Mouse (Mus musculus) forebrain, embryonic 10.5 days (tissue): Measurements from ENCODE around the gene Kcna10. TPM values are rescaled to one million over a fixed set of nuclear protein-coding genes. Genes with fewer than 3 reads are reported as not detected.

Experiments used
- DNase-seq: peaks from one replicate; pipeline ENCODE4 v3.0.0-alpha.2; 2017; ENCODE audit warnings: low spot score; ENCODE audit errors: extremely low spot score
- H3K27ac ChIP-seq: fragments of 300-500 bp; sonication (generic); 2 replicates; pipeline ENCODE4 v1.5.1; 2016; ENCODE audit warnings: mild to moderate bottlenecking
- H3K27me3 ChIP-seq: fragments of 300-500 bp; sonication (generic); 2 replicates; pipeline ENCODE4 v1.6.1; 2016; ENCODE audit warnings: mild to moderate bottlenecking; ENCODE audit not compliant: poor library complexity, severe bottlenecking
- H3K36me3 ChIP-seq: fragments of 300-500 bp; sonication (generic); replicated peaks from 2 replicates; pipeline ENCODE4 v1.6.1; 2016; ENCODE audit warnings: mild to moderate bottlenecking, moderate library complexity
- H3K4me1 ChIP-seq: fragments of 300-500 bp; sonication (generic); 2 replicates; pipeline ENCODE4 v1.6.1; 2016
- H3K4me3 ChIP-seq: fragments of 300-500 bp; sonication (generic); 2 replicates; pipeline ENCODE4 v1.5.1; 2016; ENCODE audit warnings: mild to moderate bottlenecking, moderate library complexity
- H3K9me3 ChIP-seq: fragments of 300-500 bp; sonication (generic); 2 replicates; pipeline ENCODE4 v1.6.1; 2016; ENCODE audit warnings: mild to moderate bottlenecking, moderate library complexity
- WGBS: fragments of 180-500 bp; shearing (Covaris S2); methylation state at CpG from one replicate; pipeline ENCODE4 v1.1.7; 2016; 5-methylcytosine and 5-hydroxymethylcytosine counted together
- polyA plus RNA-seq: library from polyadenylated mRNA; unstranded; fragments of >200 nt; fragmentation: Nextera tagmentation; extraction: Ambion mirVana; gene quantifications from 2 replicates; pipeline ENCODE4 v1.2.1, GENCODE M21; 2016

Gene Kcna10
- polyA plus RNA-seq: not detected in 2 replicates

DNA sequence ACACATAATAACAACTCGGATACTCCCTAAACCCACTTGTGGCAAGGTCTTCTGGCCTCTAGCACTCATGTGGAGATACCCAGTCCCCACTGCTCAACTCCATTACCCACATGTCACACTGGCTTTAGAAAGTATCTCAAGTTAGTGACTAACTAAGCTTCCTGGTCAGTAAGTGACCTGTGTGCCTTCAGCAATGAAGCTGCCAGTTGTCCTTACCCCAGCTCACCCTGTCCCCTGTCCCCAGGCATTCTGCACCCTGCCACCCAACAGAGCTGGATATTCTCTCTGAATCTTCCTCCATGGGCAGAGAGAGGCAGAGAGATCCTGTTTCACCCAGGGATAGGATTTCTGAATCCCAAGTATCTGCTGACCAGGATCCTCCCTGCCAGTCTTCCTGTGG lies at the start of gene Kcna10:
Gene Kcna10, plus strand, starts transcription at position 301 of the 400 bp plus-strand sequence.
- no peaks in the 10 kb centered on the region for H3K36me3 ChIP-seq
- H3K9me3 ChIP-seq: no peaks in the 10 kb centered on the region
- H3K27ac ChIP-seq: no peak within 1 kb of the TSS
- H3K27me3 ChIP-seq: no peaks in the 10 kb centered on the region
- H3K4me3 ChIP-seq: no peak within 1 kb of the TSS
- DNase-seq: no peak
- H3K4me1 ChIP-seq: no peaks in the 10 kb centered on the region
- WGBS: 80% methylated on average over 1 of the region's 1 CpGs

DNA sequence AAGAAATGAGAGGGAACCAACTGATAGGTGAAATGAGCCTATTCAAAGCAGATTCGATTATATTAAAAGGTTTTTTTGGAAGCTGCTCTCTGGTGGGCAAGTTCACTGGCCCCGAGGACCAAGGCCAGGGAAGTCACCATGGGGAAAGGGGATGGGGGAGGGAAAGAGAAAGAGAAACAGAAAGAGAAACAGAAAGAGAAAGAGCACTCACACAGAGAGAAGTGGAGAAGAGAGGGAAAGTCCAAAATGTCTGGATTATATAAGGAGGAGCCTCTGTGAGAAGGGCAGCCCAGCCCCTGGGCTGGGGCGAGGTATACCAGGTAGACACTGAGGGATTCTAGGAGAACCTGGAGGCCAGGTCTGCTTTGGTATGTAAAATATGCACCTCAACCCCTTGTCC lies 48.4 kb upstream of the Kcna10 start:
- Histone ChIP-seq H3K4me3 (no peak overlapping the region), H3K9me3 (no peaks in the 10 kb centered on the region), H3K27ac (no peak overlapping the region), H3K36me3 (no peaks in the 10 kb centered on the region), H3K4me1 (no peaks in the 10 kb centered on the region), H3K27me3 (no peaks in the 10 kb centered on the region)
- WGBS: 88% methylated on average over 3 of the region's 3 CpGs
- no peak for DNase-seq

DNA sequence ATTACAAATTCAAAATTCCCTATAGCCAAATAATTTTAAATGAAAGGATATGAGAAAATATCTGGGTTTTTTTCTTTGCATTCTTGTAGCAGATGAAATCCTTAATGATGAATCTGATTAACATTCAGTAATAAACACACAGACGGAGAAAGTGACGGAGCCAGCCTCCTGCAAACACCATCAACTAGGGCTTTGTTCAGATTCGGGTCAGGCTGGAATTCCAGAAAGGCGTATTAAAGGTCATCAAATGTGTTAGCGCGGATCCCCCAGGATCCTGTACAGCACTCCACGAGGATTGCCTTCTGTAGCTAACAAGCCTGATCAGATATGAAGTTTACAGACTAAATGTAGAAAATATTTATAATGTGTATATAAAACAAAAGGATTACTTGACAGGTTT lies 35.7 kb upstream of the Kcna10 start:
- peaks cover 16% of the 10 kb centered on the region for H3K4me1 ChIP-seq
- H3K27ac ChIP-seq: no peak overlapping the region
- no peak for DNase-seq
- no peaks in the 10 kb centered on the region for H3K9me3 ChIP-seq
- WGBS: 77% methylated on average over 7 of the region's 7 CpGs
- H3K36me3 ChIP-seq: no peaks in the 10 kb centered on the region
- H3K27me3 ChIP-seq: no peaks in the 10 kb centered on the region
- H3K4me3 ChIP-seq: no peak overlapping the region

DNA sequence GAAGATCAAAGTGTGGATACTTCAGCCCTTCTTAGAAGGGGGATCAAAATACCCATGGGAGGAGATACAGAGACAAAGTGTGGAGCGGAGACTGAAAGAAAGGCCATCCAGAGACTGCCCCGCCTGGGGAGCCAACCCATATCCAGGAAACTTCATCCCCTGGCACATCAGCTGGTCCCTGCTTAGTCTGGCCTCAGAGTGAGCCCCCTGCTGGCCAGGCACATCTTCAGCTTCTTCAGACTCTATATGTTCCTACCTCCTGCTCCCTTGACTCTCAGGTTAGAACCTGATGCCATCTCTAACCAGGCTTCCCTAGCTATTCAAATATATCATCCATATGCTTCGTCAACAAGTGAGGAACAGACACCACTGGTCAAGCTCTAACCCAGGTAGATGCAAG lies 33.9 kb upstream of the Kcna10 start:
- Histone ChIP-seq H3K36me3 (no peaks in the 10 kb centered on the region), H3K4me3 (no peak overlapping the region), H3K4me1 (peaks cover 16% of the 10 kb centered on the region), H3K27me3 (no peaks in the 10 kb centered on the region), H3K27ac (no peak overlapping the region), H3K9me3 (no peaks in the 10 kb centered on the region)
- DNase-seq: no peak
- 69% methylated on average over 3 of the region's 3 CpGs for WGBS

DNA sequence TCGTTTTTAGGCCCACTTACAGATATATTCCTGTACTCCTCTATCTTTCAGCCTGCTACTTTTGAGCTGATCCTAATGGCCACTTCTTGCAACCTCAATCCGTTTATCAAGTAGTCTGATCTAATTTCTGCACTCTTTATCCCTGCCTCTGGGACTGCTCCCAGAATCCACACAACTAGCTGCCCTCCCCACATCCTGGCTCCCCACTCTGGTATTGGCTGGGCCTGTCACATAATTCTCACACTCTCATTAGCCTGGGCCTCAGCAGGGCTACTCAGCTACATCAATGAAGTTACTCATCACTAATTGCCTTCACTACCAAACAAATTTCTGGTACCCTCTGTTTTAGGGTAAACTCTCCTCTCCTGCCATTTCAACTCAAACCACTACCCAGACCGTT lies 32.4 kb upstream of the Kcna10 start:
- Histone ChIP-seq H3K4me1 (peaks cover 16% of the 10 kb centered on the region), H3K27me3 (no peaks in the 10 kb centered on the region), H3K36me3 (no peaks in the 10 kb centered on the region), H3K9me3 (no peaks in the 10 kb centered on the region), H3K4me3 (no peak overlapping the region), H3K27ac (no peak overlapping the region)
- DNase-seq: no peak
- 41% methylated on average over 3 of the region's 3 CpGs for WGBS

DNA sequence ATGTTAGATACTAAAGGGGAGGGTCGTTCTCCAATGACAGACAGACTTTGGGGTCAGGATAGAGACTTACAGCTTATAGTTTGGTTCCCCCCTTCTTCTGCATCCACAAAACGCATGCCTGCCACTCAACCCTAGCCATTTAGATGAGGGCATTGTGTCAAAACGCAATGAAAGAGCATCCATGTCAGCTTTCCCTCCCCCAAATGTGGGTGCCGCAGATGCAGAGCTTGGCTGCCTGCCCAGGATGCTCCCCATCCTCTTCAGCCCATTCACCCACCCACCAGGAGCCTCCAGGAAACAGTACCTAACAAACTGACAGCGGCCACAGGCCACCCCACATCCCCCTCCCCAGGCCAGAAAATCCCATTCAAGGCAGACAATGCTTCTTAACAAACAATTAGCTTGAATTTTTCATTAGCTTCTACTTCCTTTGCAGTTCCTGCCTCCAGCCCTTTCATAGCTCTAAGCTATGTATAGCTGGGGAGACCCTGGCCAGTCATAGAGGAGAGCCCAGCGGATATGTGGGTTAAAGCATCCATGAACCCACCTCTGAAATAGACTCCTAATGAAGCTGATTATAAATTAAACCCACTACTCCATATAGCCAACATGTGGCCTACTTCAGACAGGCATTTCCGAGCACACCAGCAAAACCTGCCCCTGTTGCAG lies 31.9 kb upstream of the Kcna10 start:
- no peak overlapping the region for H3K27ac ChIP-seq
- no peak for DNase-seq
- H3K9me3 ChIP-seq: no peaks in the 10 kb centered on the region
- H3K27me3 ChIP-seq: no peaks in the 10 kb centered on the region
- no peak overlapping the region for H3K4me3 ChIP-seq
- peaks cover 16% of the 10 kb centered on the region for H3K4me1 ChIP-seq
- H3K36me3 ChIP-seq: no peaks in the 10 kb centered on the region
- WGBS: 42% methylated on average over 7 of the region's 7 CpGs

DNA sequence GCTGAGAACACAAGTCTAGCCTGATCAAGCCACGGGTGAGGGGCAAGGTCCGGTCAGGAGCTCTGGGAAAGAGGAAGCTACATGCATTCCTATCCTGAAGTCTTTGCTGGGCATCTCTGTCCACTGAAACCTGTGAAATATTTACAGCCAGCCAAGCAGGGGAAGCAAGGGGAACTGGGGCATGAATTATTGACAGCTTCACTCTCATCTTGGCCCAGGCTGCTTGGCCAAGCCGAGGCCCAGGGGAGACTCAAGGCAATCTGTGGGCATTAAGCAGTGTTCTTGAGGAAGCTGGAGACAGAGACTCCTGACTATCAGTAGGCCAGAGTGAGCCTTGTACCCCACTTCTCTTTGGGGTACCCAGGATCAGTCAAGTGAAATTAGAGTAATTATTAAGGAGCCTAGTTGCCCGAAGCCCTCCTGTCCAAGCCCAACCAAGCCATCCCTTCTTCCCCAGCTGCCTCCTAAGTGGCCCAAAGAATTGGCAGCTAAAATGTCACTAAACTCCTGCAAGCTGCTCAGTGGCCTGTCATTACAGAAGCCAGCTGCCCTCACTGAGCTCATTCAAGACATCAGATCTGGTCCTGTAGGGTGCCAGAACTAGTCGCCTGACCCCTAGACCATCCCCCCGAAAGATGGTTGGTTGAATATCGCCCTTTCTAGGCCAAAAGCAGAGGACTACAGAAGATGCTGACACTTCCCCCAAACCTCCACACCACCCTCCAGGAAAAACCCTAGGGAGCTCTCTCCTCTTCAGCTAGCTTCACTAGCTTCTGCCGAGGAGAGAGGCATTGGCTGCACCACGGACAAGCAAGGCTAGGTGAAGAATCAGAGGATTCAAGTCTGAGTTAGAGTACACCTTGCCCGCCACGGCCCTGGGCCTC lies 28.8 kb upstream of the Kcna10 start:
- 88% methylated on average over 11 of the region's 11 CpGs for WGBS

DNA sequence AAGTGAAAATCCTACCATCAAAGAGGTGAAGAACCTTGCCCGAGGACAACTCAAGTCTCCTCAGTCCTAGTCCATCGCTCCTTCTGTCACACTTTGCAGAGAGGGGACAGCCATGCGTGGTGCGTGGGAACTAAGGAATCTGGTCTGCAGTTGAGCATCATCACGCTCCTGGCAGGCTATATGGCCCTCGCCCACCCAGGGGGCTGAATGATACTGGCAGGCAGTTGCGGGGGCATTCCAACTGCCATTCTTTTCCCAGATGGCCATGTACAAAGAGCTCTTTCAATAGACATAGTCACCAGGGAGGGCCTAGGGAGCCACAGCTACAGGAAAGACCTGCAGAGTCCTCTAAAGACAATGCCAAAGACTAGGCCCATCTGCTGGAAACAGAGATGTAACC lies 24.0 kb upstream of the Kcna10 start:
- peaks cover 7% of the 10 kb centered on the region for H3K4me1 ChIP-seq
- no peak overlapping the region for H3K4me3 ChIP-seq
- no peak overlapping the region for H3K27ac ChIP-seq
- 90% methylated on average over 7 of the region's 7 CpGs for WGBS
- no peaks in the 10 kb centered on the region for H3K36me3 ChIP-seq
- H3K27me3 ChIP-seq: peaks cover 7% of the 10 kb centered on the region
- DNase-seq: no peak
- no peaks in the 10 kb centered on the region for H3K9me3 ChIP-seq

More for the DNA sequence above, 28.8 kb upstream of the Kcna10 start:
- no peaks in the 10 kb centered on the region for H3K9me3 ChIP-seq
- H3K36me3 ChIP-seq: no peaks in the 10 kb centered on the region
- no peak overlapping the region for H3K4me3 ChIP-seq
- DNase-seq: no peak
- H3K27ac ChIP-seq: no peak overlapping the region
- peaks cover 16% of the 10 kb centered on the region for H3K4me1 ChIP-seq
- H3K27me3 ChIP-seq: peaks cover 3% of the 10 kb centered on the region; the same call in 1 of the 2 replicates

DNA sequence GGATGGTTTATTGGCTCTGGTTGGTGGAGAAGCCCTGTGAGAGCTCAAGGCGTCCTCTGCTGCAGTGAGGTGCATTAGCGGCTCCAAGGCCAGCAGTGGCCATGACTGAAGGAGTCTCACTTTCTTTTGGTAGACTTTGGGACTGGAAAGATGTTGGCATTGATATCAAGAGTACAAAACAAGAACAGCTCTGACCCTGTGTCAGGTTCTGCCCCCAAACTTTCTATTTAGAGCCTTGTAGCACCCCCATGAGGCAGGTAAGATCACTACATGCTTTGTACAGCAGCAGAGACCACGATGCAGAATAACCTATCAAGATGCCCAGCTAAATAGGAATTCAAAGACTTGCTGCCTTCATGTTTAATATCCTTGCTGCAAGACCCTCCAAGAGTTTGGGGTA lies 23.4 kb upstream of the Kcna10 start:
- H3K36me3 ChIP-seq: no peaks in the 10 kb centered on the region
- peak overlapping the region; percentile 46 for H3K4me3 ChIP-seq
- H3K27me3 ChIP-seq: peaks cover 7% of the 10 kb centered on the region
- WGBS: 66% methylated on average over 3 of the region's 3 CpGs
- H3K27ac ChIP-seq: peak overlapping the region; percentile 56; the same call in 1 of the 2 replicates
- no peaks in the 10 kb centered on the region for H3K9me3 ChIP-seq
- DNase-seq: no peak
- peaks cover 7% of the 10 kb centered on the region for H3K4me1 ChIP-seq

DNA sequence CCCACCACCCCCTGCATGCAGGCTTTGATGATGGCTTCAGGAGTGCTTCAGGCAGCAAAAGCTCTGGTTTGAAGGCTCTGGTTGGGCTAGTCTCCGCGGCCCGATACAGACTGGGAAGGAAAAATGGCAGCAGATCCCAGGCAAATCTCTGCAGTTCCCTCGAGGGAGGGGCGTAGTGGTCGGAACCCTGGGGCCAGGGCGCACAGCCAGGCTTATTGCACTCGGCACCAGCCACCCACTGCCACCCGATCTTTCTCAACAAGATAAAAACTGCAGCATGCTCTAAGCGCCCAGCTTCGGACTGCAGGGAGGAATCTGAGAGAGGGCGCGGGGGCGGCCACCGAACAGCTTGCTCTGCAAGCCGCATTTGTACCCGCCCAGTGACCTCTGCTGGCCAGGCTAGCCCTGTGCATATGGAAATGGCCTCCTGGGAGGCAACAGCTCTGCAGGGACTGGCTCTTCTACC lies 23.0 kb upstream of the Kcna10 start:
- DNase-seq: peak; percentile 50
- Histone ChIP-seq H3K4me3 (peak overlapping the region; percentile 46), H3K36me3 (no peaks in the 10 kb centered on the region), H3K27ac (peak overlapping the region; percentile 56), H3K9me3 (no peaks in the 10 kb centered on the region), H3K27me3 (peaks cover 7% of the 10 kb centered on the region), H3K4me1 (peaks cover 7% of the 10 kb centered on the region)
- WGBS: 1% methylated on average over 17 of the region's 17 CpGs

DNA sequence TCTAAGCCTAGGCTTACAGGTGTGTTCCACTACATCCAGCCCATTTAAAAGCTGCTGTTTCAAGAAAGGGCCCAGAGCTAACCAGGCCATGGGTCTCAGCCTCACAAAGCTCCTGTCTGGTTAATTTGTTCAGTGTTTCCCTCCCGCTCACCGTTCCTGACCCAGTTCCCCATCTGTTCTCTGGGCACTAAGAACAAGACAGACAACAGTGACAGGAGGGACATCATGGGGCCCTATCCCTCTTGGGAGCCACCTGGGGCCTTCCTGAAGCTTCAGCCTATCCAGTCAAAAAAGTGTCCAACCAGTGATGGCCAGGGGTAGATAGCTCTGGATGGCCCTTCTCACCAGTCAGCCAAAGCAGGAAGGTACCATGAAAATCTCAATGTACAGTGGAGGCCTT lies 20.1 kb upstream of the Kcna10 start:
- Histone ChIP-seq H3K27me3 (peaks cover 7% of the 10 kb centered on the region), H3K27ac (no peak overlapping the region), H3K36me3 (no peaks in the 10 kb centered on the region), H3K9me3 (no peaks in the 10 kb centered on the region), H3K4me1 (peaks cover 7% of the 10 kb centered on the region), H3K4me3 (no peak overlapping the region)
- WGBS: 92% methylated on average over 2 of the region's 2 CpGs
- no peak for DNase-seq

DNA sequence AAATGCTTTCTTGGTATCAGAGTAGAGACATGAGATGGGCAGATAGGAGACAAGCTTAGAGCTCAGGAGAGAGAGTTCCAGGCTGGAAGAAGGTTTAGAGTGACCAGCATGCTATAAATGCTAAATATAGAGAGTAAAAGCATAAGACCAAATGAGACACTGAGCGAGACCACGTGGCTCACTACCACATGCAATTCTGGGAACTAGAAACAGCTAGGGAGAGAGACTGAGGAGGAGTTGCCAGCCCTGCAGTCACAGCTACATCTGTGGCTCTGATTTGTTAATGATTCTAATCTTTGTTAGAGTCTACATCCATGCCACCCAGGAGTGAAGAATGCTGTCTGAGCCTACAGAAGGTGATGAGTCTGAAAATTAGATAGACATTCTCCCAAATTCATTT lies 13.3 kb upstream of the Kcna10 start:
- Histone ChIP-seq H3K4me1 (no peaks in the 10 kb centered on the region), H3K9me3 (no peaks in the 10 kb centered on the region), H3K36me3 (no peaks in the 10 kb centered on the region), H3K27me3 (no peaks in the 10 kb centered on the region), H3K27ac (no peak overlapping the region), H3K4me3 (no peak overlapping the region)
- no peak for DNase-seq
- 75% methylated on average over 2 of the region's 2 CpGs for WGBS

DNA sequence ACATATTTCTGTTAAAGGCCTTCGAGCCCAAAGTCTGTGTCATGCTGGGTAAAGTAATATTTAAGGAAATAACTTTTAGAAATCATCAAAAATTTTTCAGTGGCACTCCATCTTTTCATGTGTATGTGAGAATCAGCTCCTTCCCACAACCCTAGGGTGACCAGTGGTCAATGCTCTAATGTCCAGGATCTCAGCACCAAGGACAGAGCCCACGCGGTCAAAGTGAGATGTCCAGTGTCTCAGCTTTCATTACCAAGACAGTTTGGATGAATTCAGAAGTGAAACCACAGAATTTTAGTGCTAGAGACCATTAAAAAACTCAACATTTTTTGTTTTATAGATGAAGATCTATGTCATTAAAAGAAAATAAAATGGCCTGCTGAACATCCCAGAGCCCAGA lies 10.9 kb upstream of the Kcna10 start:
- 81% methylated on average over 3 of the region's 3 CpGs for WGBS
- no peak for DNase-seq
- Histone ChIP-seq H3K4me3 (no peak overlapping the region), H3K27me3 (no peaks in the 10 kb centered on the region), H3K27ac (no peak overlapping the region), H3K36me3 (no peaks in the 10 kb centered on the region), H3K9me3 (no peaks in the 10 kb centered on the region), H3K4me1 (no peaks in the 10 kb centered on the region)
